ENCODE assay signal across 19 mouse cellular contexts in genomic region chr1:125694338-125694737, GRCm38 (mm10). TPM values are rescaled to one million over a fixed set of nuclear protein-coding genes. Genes with fewer than 3 reads are reported as not detected.
A peak's percentile ranks its signal among the peaks of the same experiment; 100 is the strongest.
DNase-seq lines count a peak whose midpoint lies in the region; ATAC-seq and TF ChIP-seq lines count a peak whose summit lies in the region.
"Had no signal": no experiment of that assay in that cellular context is flagged by ENCODE, and none has a peak within 500 bp of the region (broad histone marks: within the 10 kb centered on the region; RNA-seq: fewer than 3 reads in every experiment).

No protein-coding gene starts in this region.

- H3ac ChIP-seq in myocyte (ENCODE audit: control insufficient read depth, insufficient read length): no peak overlapping the region

- peak; percentile 34 for DNase-seq in 3T3-L1 (ENCODE audit: low read depth, low spot score)
- DNase-seq in large intestine, adult 2 months (ENCODE audit: low read depth, low spot score): peak; percentile 62
- DNase-seq in left cerebral cortex, postnatal 25 days (ENCODE audit: low spot score in 2 of 2): no peak
- DNase-seq in layer of hippocampus, postnatal 10 days (ENCODE audit: low spot score in 2 of 2): no peak
- no peak for DNase-seq in thymus, adult 2 months
- DNase-seq: cerebellum, adult 11-12 months; lung, adult 2 months; retina, postnatal 1 day had no signal

- peak; percentile 65 to 75 for ATAC-seq in hematopoietic stem cell, adult 5-6 weeks (replicated peaks in 1 of 2; ENCODE audit: insufficient read depth in 1 of 2, low FRiP score in 2 of 2, low TSS enrichment in 1 of 2, low read depth in 1 of 2, poor library complexity in 2 of 2, severe bottlenecking in 2 of 2)
- ATAC-seq: hindbrain, embryonic 16.5 days; midbrain, embryonic 16.5 days had no signal

- TF ChIP-seq CTCF in thymus, adult 2 months (IDR thresholded peaks at IDR 0.05; ENCODE audit: borderline replicate concordance, control insufficient read depth, extremely low read depth, insufficient read depth, low read length, poor library complexity): no peak

- H3K27ac ChIP-seq in thymus, adult 2 months (ENCODE audit: control insufficient read depth, insufficient read depth, low read length): no peak overlapping the region
- H3K27ac ChIP-seq: forebrain, embryonic 12.5 days; heart, embryonic 15.5 days; layer of hippocampus, adult 2 months; macrophage had no signal

- no peaks in the 10 kb centered on the region for H3K79me2 ChIP-seq in myocyte (ENCODE audit: control insufficient read depth, insufficient read depth)

- H3K36me3 ChIP-seq in myocyte (ENCODE audit: control insufficient read depth, insufficient read depth): no peaks in the 10 kb centered on the region
- H3K36me3 ChIP-seq in thymus, adult 2 months (ENCODE audit: control insufficient read depth, insufficient read depth, low read length): no peaks in the 10 kb centered on the region
- H3K36me3 ChIP-seq: forebrain, embryonic 12.5 days; heart, embryonic 15.5 days had no signal

- WGBS in large intestine, adult 2 months: 43% methylated on average over 5 of the region's 5 CpGs
- 48% methylated on average over 5 of the region's 5 CpGs for WGBS in thymus, adult 2 months

- H3K4me1 ChIP-seq in thymus, adult 2 months (replicated peaks; ENCODE audit: control insufficient read depth, insufficient read depth, low read length): no peaks in the 10 kb centered on the region
- H3K4me1 ChIP-seq: forebrain, embryonic 12.5 days; heart, embryonic 15.5 days had no signal

- intact Hi-C loops in left cerebral cortex, postnatal 25 days (cut with DNase I): no loop called here

- no peak overlapping the region for H3K4me3 ChIP-seq in myocyte
- no peak overlapping the region for H3K4me3 ChIP-seq in thymus, adult 2 months (ENCODE audit: control insufficient read depth, insufficient read depth, low read length)
- H3K4me3 ChIP-seq: forebrain, embryonic 12.5 days; heart, embryonic 15.5 days; layer of hippocampus, adult 2 months had no signal

- peak overlapping the region; percentile 4 for H3K4me2 ChIP-seq in myocyte (ENCODE audit: low read depth)
- H3K4me2 ChIP-seq: forebrain, embryonic 12.5 days; heart, embryonic 15.5 days had no signal

- H3K27me3 ChIP-seq in myocyte (ENCODE audit: control insufficient read depth, insufficient read depth, insufficient read length): no peaks in the 10 kb centered on the region
- no peaks in the 10 kb centered on the region for H3K27me3 ChIP-seq in thymus, adult 2 months (ENCODE audit: control insufficient read depth, insufficient read depth, low read length)
- H3K27me3 ChIP-seq: forebrain, embryonic 12.5 days; heart, embryonic 15.5 days had no signal

- no peak for TF ChIP-seq POLR2A in myocyte (IDR thresholded peaks at IDR 0.05; ENCODE audit: insufficient read length, low read depth)
- TF ChIP-seq POLR2A in thymus, adult 2 months (IDR thresholded peaks at IDR 0.05; ENCODE audit: control insufficient read depth, extremely low read depth, insufficient read depth, low read length, poor library complexity): no peak

TF ChIP-seq in myocyte, 11 proteins besides CTCF, POLR2A, EP300 and RAD21:
- TF ChIP-seq REST (IDR thresholded peaks at IDR 0.05; ENCODE audit: insufficient read depth, insufficient read length) (no peak), TCF12 (IDR thresholded peaks at IDR 0.05; ENCODE audit: insufficient read depth, poor library complexity, severe bottlenecking) (no peak), MAX (IDR thresholded peaks at IDR 0.05; ENCODE audit: low read depth) (no peak), E2F4 (IDR thresholded peaks at IDR 0.05; ENCODE audit: insufficient read depth) (no peak), MYOD1 (IDR thresholded peaks at IDR 0.05; ENCODE audit: control insufficient read depth in 1 of 3, insufficient read length in 2 of 3, low read depth in 2 of 3) (no peak), SRF (IDR thresholded peaks at IDR 0.05; ENCODE audit: control insufficient read depth, insufficient read length, low read depth) (no peak), CEBPB (IDR thresholded peaks at IDR 0.05; ENCODE audit: insufficient read depth, poor library complexity, severe bottlenecking) (no peak), POLR2AphosphoS2 (IDR thresholded peaks at IDR 0.05; ENCODE audit: insufficient read length, low read depth) (no peak), USF1 (IDR thresholded peaks at IDR 0.05; ENCODE audit: low read depth) (no peak), TCF3 (IDR thresholded peaks at IDR 0.05; ENCODE audit: insufficient read length, low read depth) (no peak), MYOG (IDR thresholded peaks at IDR 0.05; ENCODE audit: control insufficient read depth in 1 of 3, insufficient read depth in 1 of 3, insufficient read length in 2 of 3, low read depth in 2 of 3) (no peak)
TF ChIP-seq in myocyte: peak in this region for 0.

RNA-seq across cellular contexts. Expression of gene Gpr39, which starts 17.5 kb away (rescaled TPM):
- total RNA-seq in hematopoietic stem cell, adult 5-6 weeks (2017): not detected in 2 replicates
- polyA plus RNA-seq in large intestine, adult 2 months (2012; rRNA removed): 9.2 and 32.7 TPM in 2 replicates
- 7.6 TPM for polyA plus RNA-seq in myocyte (2012; fragmentation: generic; extraction: Trizol)
- total RNA-seq in left cerebral cortex, postnatal 25 days (2021): not detected
- under 1 TPM; 0.39 to 0.40 TPM for total RNA-seq in layer of hippocampus, postnatal 10 days (2021)
- polyA plus RNA-seq in thymus, adult 2 months (2012; rRNA removed): 0.20 and 0.57 TPM in 2 replicates
- total RNA-seq: granulocyte monocyte progenitor cell, adult 5-6 weeks; MEL had no signal
- polyA plus RNA-seq: forebrain, embryonic 12.5 days; macrophage; neural tube, embryonic 14.5 days had no signal

Comparison
In these comparisons a context has a peak if more than half of its experiments do, and no peak if none do; other contexts are left out.
1. DNase-seq: peak in 3T3-L1 (single experiment) and large intestine, adult 2 months (single experiment); none in left cerebral cortex, postnatal 25 days (0 of 2), layer of hippocampus, postnatal 10 days (0 of 2) and thymus, adult 2 months (single experiment).